Mouse (Mus musculus): ENCODE measurements around the gene Fam217b. TPM values are rescaled to one million over a fixed set of nuclear protein-coding genes. Genes with fewer than 3 reads are reported as not detected.
A peak's percentile ranks its signal among the peaks of the same experiment; 100 is the strongest.

Gene Fam217b
- 1 to 10 TPM; 5.7 TPM for total RNA-seq (2021)
- long read RNA-seq, experiment 1, partial matches to known transcripts = 0 of 3 reads
- long read RNA-seq, experiment 1, other reads (novel, unspliced or antisense) = 2 of 3 reads
- long read RNA-seq, experiment 2 = 0 reads

GRCm38 (mm10) chr2:178414261-178415149 is at the start of gene Fam217b, which contains the start of gene Ppp1r3d:
Gene Fam217b (plus strand): TSS chr2:178414524.
Gene Ppp1r3d (minus strand): TSS chr2:178414472.
- DNase-seq (ENCODE audit: low spot score in 2 of 2) = peak in 1 of 2 experiments; percentile 11

- no peak for DNase-seq (ENCODE audit: low spot score in 2 of 2)
Observed at GRCm38 (mm10) chr2:178407053-178407815, 7.1 kb upstream of the Fam217b start, which contains the start of gene Sycp2. Gene Sycp2 (minus strand): TSS chr2:178407685.

- no peak for DNase-seq (ENCODE audit: low spot score in 2 of 2)
Observed at GRCm38 (mm10) chr2:178409024-178409423, 5.3 kb upstream of the Fam217b start.

- no peak for DNase-seq (ENCODE audit: low spot score in 2 of 2)
Observed at GRCm38 (mm10) chr2:178410286-178410685, 4.0 kb upstream of the Fam217b start.

GRCm38 (mm10) chr2:178412598-178412997 is 1.7 kb upstream of the Fam217b start:
- DNase-seq (ENCODE audit: low spot score in 2 of 2) = no peak

GRCm38 (mm10) chr2:178413081-178413480 is 1.2 kb upstream of the Fam217b start:
- DNase-seq (ENCODE audit: low spot score in 2 of 2) = no peak

GRCm38 (mm10) chr2:178413481-178414260 is 653 bp upstream of the Fam217b start:
- no peak for DNase-seq (ENCODE audit: low spot score in 2 of 2)

GRCm38 (mm10) chr2:178415150-178415448 is 775 bp downstream of the Fam217b start:
- no peak for DNase-seq (ENCODE audit: low spot score in 2 of 2)

GRCm38 (mm10) chr2:178416427-178416826 is 2.1 kb downstream of the Fam217b start:
- DNase-seq (ENCODE audit: low spot score in 2 of 2) = no peak

GRCm38 (mm10) chr2:178416970-178417369 is 2.6 kb downstream of the Fam217b start:
- no peak for DNase-seq (ENCODE audit: low spot score in 2 of 2)

- no peak for DNase-seq (ENCODE audit: low spot score in 2 of 2)
Observed at GRCm38 (mm10) chr2:178420576-178420975, 6.3 kb downstream of the Fam217b start.

GRCm38 (mm10) chr2:178421603-178422002 is 7.3 kb downstream of the Fam217b start:
- no peak for DNase-seq (ENCODE audit: low spot score in 2 of 2)

- DNase-seq (ENCODE audit: low spot score in 2 of 2) = no peak
Observed at GRCm38 (mm10) chr2:178422186-178422585, 7.9 kb downstream of the Fam217b start.

GRCm38 (mm10) chr2:178423223-178423622 is 8.9 kb downstream of the Fam217b start:
- no peak for DNase-seq (ENCODE audit: low spot score in 2 of 2)

GRCm38 (mm10) chr2:178426229-178426628 is 11.9 kb downstream of the Fam217b start:
- DNase-seq (ENCODE audit: low spot score in 2 of 2) = no peak

GRCm38 (mm10) chr2:178427181-178427580 is 12.9 kb downstream of the Fam217b start:
- no peak for DNase-seq (ENCODE audit: low spot score in 2 of 2)

GRCm38 (mm10) chr2:178428183-178428582 is 13.9 kb downstream of the Fam217b start:
- no peak for DNase-seq (ENCODE audit: low spot score in 2 of 2)

- DNase-seq (ENCODE audit: low spot score in 2 of 2) = no peak
Observed at GRCm38 (mm10) chr2:178428676-178429075, 14.4 kb downstream of the Fam217b start.

GRCm38 (mm10) chr2:178429426-178429825 is 15.1 kb downstream of the Fam217b start:
- no peak for DNase-seq (ENCODE audit: low spot score in 2 of 2)

- DNase-seq (ENCODE audit: low spot score in 2 of 2) = no peak
Observed at GRCm38 (mm10) chr2:178430231-178430630, 15.9 kb downstream of the Fam217b start, which contains the start of gene Cdh26. Gene Cdh26 (plus strand): TSS chr2:178430531.

GRCm38 (mm10) chr2:178433495-178433894 is 19.2 kb downstream of the Fam217b start:
- no peak for DNase-seq (ENCODE audit: low spot score in 2 of 2)
